Mouse (Mus musculus) MEL-GATA-1-ER (cell line): ENCODE measurements around the gene Sik3.

Source experiments
- DNase-seq: peaks from one replicate; pipeline ENCODE4 v3.0.0-alpha.2; 2012; ENCODE audit warnings: low read depth; ENCODE audit errors: extremely low read depth

Gene Sik3

GRCm38 (mm10) chr9:46053014-46053666, 40.5 kb downstream of the Sik3 start:
- no peak for DNase-seq

GRCm38 (mm10) chr9:46058065-46058464, 45.4 kb downstream of the Sik3 start:
- DNase-seq = no peak

- DNase-seq = no peak
Observed at GRCm38 (mm10) chr9:46060249-46060648, 47.6 kb downstream of the Sik3 start.

GRCm38 (mm10) chr9:46061696-46062425, 49.2 kb downstream of the Sik3 start:
- DNase-seq = no peak

GRCm38 (mm10) chr9:46064331-46064730, 51.7 kb downstream of the Sik3 start:
- DNase-seq = no peak

GRCm38 (mm10) chr9:46066711-46067110, 54.1 kb downstream of the Sik3 start:
- no peak for DNase-seq

- DNase-seq = no peak
Observed at GRCm38 (mm10) chr9:46067691-46068090, 55.1 kb downstream of the Sik3 start.

GRCm38 (mm10) chr9:46069013-46069412, 56.4 kb downstream of the Sik3 start:
- DNase-seq = no peak

GRCm38 (mm10) chr9:46072101-46072835, 59.6 kb downstream of the Sik3 start:
- no peak for DNase-seq

GRCm38 (mm10) chr9:46073443-46073842, 60.8 kb downstream of the Sik3 start:
- no peak for DNase-seq

- no peak for DNase-seq
Observed at GRCm38 (mm10) chr9:46075578-46075977, 63.0 kb downstream of the Sik3 start.

GRCm38 (mm10) chr9:46082381-46082821, 69.8 kb downstream of the Sik3 start:
- no peak for DNase-seq

GRCm38 (mm10) chr9:46083490-46083893, 70.9 kb downstream of the Sik3 start:
- DNase-seq = no peak

- DNase-seq = no peak
Observed at GRCm38 (mm10) chr9:46085898-46086297, 73.3 kb downstream of the Sik3 start.

GRCm38 (mm10) chr9:46086826-46087225, 74.2 kb downstream of the Sik3 start:
- no peak for DNase-seq

GRCm38 (mm10) chr9:46087461-46087860, 74.8 kb downstream of the Sik3 start:
- DNase-seq = no peak

- DNase-seq = no peak
Observed at GRCm38 (mm10) chr9:46088722-46089121, 76.1 kb downstream of the Sik3 start.

- no peak for DNase-seq
Observed at GRCm38 (mm10) chr9:46090066-46090465, 77.4 kb downstream of the Sik3 start.

GRCm38 (mm10) chr9:46091157-46091556, 78.5 kb downstream of the Sik3 start:
- peak; percentile 16 for DNase-seq

- DNase-seq = no peak
Observed at GRCm38 (mm10) chr9:46092633-46093032, 80.0 kb downstream of the Sik3 start.

- DNase-seq = peak; percentile 82
Observed at GRCm38 (mm10) chr9:46098360-46098985, 85.9 kb downstream of the Sik3 start.

GRCm38 (mm10) chr9:46099107-46099506, 86.5 kb downstream of the Sik3 start:
- DNase-seq = peak; percentile 78
